Mouse (Mus musculus) E14TG2a.4 (cell line): ENCODE results near the gene Gsta4.

ENCODE experiments used
- CTCF ChIP-seq: conservative IDR thresholded peaks from 2 replicates; pipeline ENCODE4 v1.5.1; 2014; ENCODE audit warnings: low read length
- POU5F1 ChIP-seq: IDR thresholded peaks from 2 replicates; pipeline ENCODE4 v1.6.1; 2014; ENCODE audit warnings: low read length, borderline replicate concordance

DNA sequence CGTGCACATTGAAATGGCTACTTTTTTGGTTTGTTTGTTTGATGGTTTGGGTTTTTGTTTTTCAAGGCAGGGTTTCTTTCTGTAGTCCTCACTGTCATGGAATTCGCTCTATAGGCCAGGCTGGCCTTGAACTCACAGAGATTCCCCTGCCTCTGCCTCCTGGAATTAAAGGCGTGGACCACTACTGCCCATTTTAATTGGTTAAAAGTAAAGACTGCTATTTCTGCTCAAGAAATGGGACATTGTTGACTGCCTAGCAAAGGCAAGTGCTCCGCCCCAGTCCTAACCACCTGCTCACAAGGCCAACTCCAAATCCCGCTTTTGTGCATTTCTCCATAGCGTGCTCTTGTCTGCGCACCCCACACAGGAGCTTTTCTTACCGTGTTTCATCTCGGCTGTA is 15.2 kb downstream of the Gsta4 start:
- TF ChIP-seq CTCF (no peak), POU5F1 (no peak)
